Mouse (Mus musculus) CH12.LX (cell line): ENCODE results near the gene Gm884. TPM values are rescaled to one million over a fixed set of nuclear protein-coding genes. Genes with fewer than 3 reads are reported as not detected.

ENCODE experiments used
- DNase-seq: peaks from one replicate; pipeline ENCODE4 v3.0.0-alpha.2; 2013; ENCODE audit errors: extremely low read depth
- H3K27ac ChIP-seq: 2 replicates; pipeline ENCODE4 v1.5.1; 2012; ENCODE audit warnings: low read depth, mild to moderate bottlenecking, control low read depth, moderate library complexity; ENCODE audit not compliant: insufficient read depth
- H3K27me3 ChIP-seq: replicated peaks from 2 replicates; pipeline ENCODE3; 2012; ENCODE audit warnings: inconsistent platforms
- H3K36me3 ChIP-seq, 2 experiments: replicated peaks in 1 of 2; 2 replicates each; pipeline versions ENCODE3 to v1.6.1; 2012; ENCODE audit warnings: inconsistent platforms in 1 of 2, low read length in 1 of 2, mild to moderate bottlenecking in 1 of 2, mixed read lengths in 1 of 2, moderate library complexity in 1 of 2; ENCODE audit not compliant: control insufficient read depth in 1 of 2, insufficient read depth in 1 of 2
- H3K4me1 ChIP-seq, 2 experiments: 2 replicates each; pipeline ENCODE4 v1.6.1; 2012; ENCODE audit warnings: inconsistent platforms in 1 of 2, moderate library complexity in 1 of 2; ENCODE audit not compliant: insufficient read depth in 2 of 2, control insufficient read depth in 1 of 2
- H3K4me2 ChIP-seq: 2 replicates; pipeline ENCODE4 v1.6.1; 2012; ENCODE audit warnings: low read depth, mild to moderate bottlenecking, control low read depth; ENCODE audit not compliant: poor library complexity, insufficient read depth, severe bottlenecking
- H3K4me3 ChIP-seq, 3 experiments: fragments of 150-350 bp in 1 of 3; sonication (generic) in 1 of 3; replicated peaks in 1 of 3; 2 replicates each; pipeline versions ENCODE3 to v1.5.1; 2011 to 2012; ENCODE audit warnings: low read depth in 2 of 3, low read length in 2 of 3, mild to moderate bottlenecking in 2 of 3, moderate library complexity in 2 of 3, control low read depth in 1 of 3, improper control_type of control experiment in 1 of 3, inconsistent platforms in 1 of 3, mixed read lengths in 1 of 3; ENCODE audit not compliant: poor library complexity in 1 of 3
- H3K79me2 ChIP-seq: replicated peaks from 2 replicates; pipeline ENCODE4 v1.6.1; 2012; ENCODE audit warnings: mild to moderate bottlenecking, moderate library complexity; ENCODE audit not compliant: control insufficient read depth, poor library complexity, insufficient read depth, severe bottlenecking; ENCODE audit errors: extremely low read depth
- H3K9ac ChIP-seq: 2 replicates; pipeline ENCODE4 v1.6.1; 2012; ENCODE audit warnings: low read depth, mild to moderate bottlenecking, control low read depth, moderate library complexity; ENCODE audit not compliant: insufficient read depth
- H3K9me3 ChIP-seq: replicated peaks from 2 replicates; pipeline ENCODE3; 2012; ENCODE audit warnings: low read length, inconsistent platforms, mixed read lengths
- BHLHE40 ChIP-seq: IDR thresholded peaks from 2 replicates; pipeline ENCODE4 v1.6.1; 2011; ENCODE audit warnings: mild to moderate bottlenecking, low read depth, low read length, improper control_type of control experiment
- CHD1 ChIP-seq: IDR thresholded peaks from 2 replicates; pipeline ENCODE4 v1.6.1; 2012; ENCODE audit warnings: low read depth, low read length, improper control_type of control experiment, inconsistent platforms
- HCFC1 ChIP-seq: IDR thresholded peaks from 2 replicates; pipeline ENCODE4 v1.6.1; 2012; ENCODE audit warnings: low read depth, mild to moderate bottlenecking, inconsistent platforms, low read length, improper control_type of control experiment
- IRF4 ChIP-seq: IDR thresholded peaks from 2 replicates; pipeline ENCODE4 v1.6.1; 2014; ENCODE audit warnings: low read depth, mild to moderate bottlenecking, inconsistent platforms, low read length, improper control_type of control experiment
- JUN ChIP-seq: IDR thresholded peaks from 2 replicates; pipeline ENCODE4 v1.6.1; 2011; ENCODE audit warnings: low read depth, mild to moderate bottlenecking, low read length, improper control_type of control experiment, moderate library complexity; ENCODE audit not compliant: insufficient read depth
- JUND ChIP-seq: conservative IDR thresholded peaks from 2 replicates; pipeline ENCODE4 v1.6.1; 2011; ENCODE audit warnings: low read depth, low read length, improper control_type of control experiment
- KAT2A ChIP-seq: IDR thresholded peaks from 2 replicates; pipeline ENCODE4 v1.6.1; 2012; ENCODE audit warnings: low read length, improper control_type of control experiment, inconsistent platforms; ENCODE audit not compliant: insufficient replicate concordance
- MXI1 ChIP-seq: IDR thresholded peaks from 2 replicates; pipeline ENCODE4 v1.6.1; 2011; ENCODE audit warnings: mild to moderate bottlenecking, low read depth, low read length, improper control_type of control experiment
- MYC ChIP-seq: IDR thresholded peaks from 2 replicates; pipeline ENCODE4 v1.6.1; 2011; ENCODE audit warnings: low read depth, mild to moderate bottlenecking, improper control_type of control experiment, low read length
- NRF1 ChIP-seq: IDR thresholded peaks from 2 replicates; pipeline ENCODE4 v1.6.1; 2014; ENCODE audit warnings: low read depth, mild to moderate bottlenecking, inconsistent platforms, low read length, improper control_type of control experiment, moderate library complexity
- RAD21 ChIP-seq: IDR thresholded peaks from 2 replicates; pipeline ENCODE4 v1.6.1; 2011; ENCODE audit warnings: low read depth, mild to moderate bottlenecking, low read length, improper control_type of control experiment, moderate library complexity
- SIN3A ChIP-seq: IDR thresholded peaks from 2 replicates; pipeline ENCODE4 v1.6.1; 2012; ENCODE audit warnings: low read length, improper control_type of control experiment, inconsistent platforms
- SMC3 ChIP-seq: IDR thresholded peaks from 2 replicates; pipeline ENCODE4 v1.6.1; 2011; ENCODE audit warnings: low read depth, low read length, improper control_type of control experiment
- TBP ChIP-seq: conservative IDR thresholded peaks from 2 replicates; pipeline ENCODE4 v1.6.1; 2011; ENCODE audit warnings: low read depth, low read length, improper control_type of control experiment
- TCF12 ChIP-seq: IDR thresholded peaks from 2 replicates; pipeline ENCODE4 v1.6.1; 2014; ENCODE audit warnings: low read depth, mild to moderate bottlenecking, inconsistent platforms, low read length, improper control_type of control experiment
- UBTF ChIP-seq: IDR thresholded peaks from 2 replicates; pipeline ENCODE4 v1.6.1; 2012; ENCODE audit warnings: low read depth, mild to moderate bottlenecking, inconsistent platforms, low read length, improper control_type of control experiment, moderate library complexity
- USF2 ChIP-seq: conservative IDR thresholded peaks from 2 replicates; pipeline ENCODE4 v1.6.1; 2011; ENCODE audit warnings: low read depth, low read length, improper control_type of control experiment
- ZC3H11A ChIP-seq: IDR thresholded peaks from 2 replicates; pipeline ENCODE4 v1.6.1; 2012; ENCODE audit warnings: low read depth, mild to moderate bottlenecking, inconsistent platforms, low read length, improper control_type of control experiment
- ZKSCAN1 ChIP-seq: IDR thresholded peaks from 2 replicates; pipeline ENCODE4 v1.6.1; 2012; ENCODE audit warnings: low read depth, inconsistent platforms, low read length, improper control_type of control experiment, borderline replicate concordance
- ZMIZ1 ChIP-seq: IDR thresholded peaks from 2 replicates; pipeline ENCODE4 v1.6.1; 2012; ENCODE audit warnings: low read depth, mild to moderate bottlenecking, inconsistent platforms, low read length, improper control_type of control experiment
- dilution Hi-C: fragments of 300-500 bp; cut with MboI; formaldehyde crosslinking; loops from 2 replicates; pipeline ENCODE4 v1.14.3; 2020; ENCODE audit warnings: low sequenced_read_pairs; ENCODE audit not compliant: extremely low pct_unique_long_range_greater_than_20kb, extremely low pct_ligation_motif_present
- in situ Hi-C: fragments of 300-500 bp; cut with MboI; formaldehyde crosslinking; loops from 3 replicates; pipeline ENCODE4 v1.14.3; 2019; ENCODE audit warnings: low sequenced_read_pairs, low pct_ligation_motif_present, low pct_unique_long_range_greater_than_20kb, mixed read lengths
- polyA plus RNA-seq: library from polyadenylated mRNA; unstranded; fragments of >175 nt; gene quantifications from 2 replicates; pipeline ENCODE4 v1.2.1, GENCODE M21; 2012; ENCODE audit warnings: low read depth; ENCODE audit not compliant: insufficient read length
- total RNA-seq, 2 experiments: library from RNA; depleted of rRNA; stranded (reverse); fragments of 300-350 nt in 1 of 2; fragments of >200 nt in 1 of 2; gene quantifications; 2 replicates each; pipeline ENCODE4 v1.2.3; 2012 to 2014

Gm884 gene
- not detected in 2 replicates for total RNA-seq (2012; rRNA removed)
- total RNA-seq (2014; rRNA removed) = not detected in 2 replicates
- polyA plus RNA-seq = not detected in 2 replicates

DNA sequence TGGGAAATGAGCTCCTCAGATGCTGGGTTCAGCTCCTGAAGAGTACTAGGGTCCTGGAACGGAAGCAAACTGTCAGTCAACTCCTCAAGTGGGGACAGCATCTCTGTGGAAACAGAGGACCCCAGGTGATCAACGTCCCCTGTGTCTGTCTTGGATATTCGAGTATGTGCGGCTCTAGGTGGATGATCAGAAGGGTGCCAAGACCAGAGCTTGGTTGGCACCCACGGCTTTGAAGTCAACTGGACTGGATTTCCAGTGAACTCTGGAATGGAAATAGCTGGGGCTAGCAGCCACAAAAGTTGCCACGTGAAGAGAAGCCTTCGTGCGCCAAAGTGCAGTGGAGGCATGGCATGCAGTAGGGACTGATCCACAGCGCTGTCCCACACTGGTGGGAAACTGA lies at the start of gene Gm884:
Gene Gm884, minus strand, starts transcription at position 101 of the 400 bp plus-strand sequence.
- Histone ChIP-seq H3K4me2 (no peak within 1 kb of the TSS), H3K4me3 (no peak within 1 kb of the TSS), H3K27me3 (peaks cover 82% of the 10 kb centered on the region), H3K9ac (no peak within 1 kb of the TSS), H3K27ac (no peak within 1 kb of the TSS), H3K9me3 (no peaks in the 10 kb centered on the region), H3K4me1 (no peaks in the 10 kb centered on the region), H3K36me3 (no peaks in the 10 kb centered on the region), H3K79me2 (no peaks in the 10 kb centered on the region)
- in situ Hi-C loops = no loop called here
- no peak for TF ChIP-seq ZKSCAN1
- dilution Hi-C loops = no loop called here
- no peak for DNase-seq

GRCm38 (mm10) chr11:103666907-103667426 lies 46.0 kb upstream of the Gm884 start:
- Histone ChIP-seq H3K4me3 (no peak overlapping the region), H3K27me3 (peaks cover 39% of the 10 kb centered on the region), H3K9ac (no peak overlapping the region), H3K4me1 (no peaks in the 10 kb centered on the region), H3K36me3 (peaks cover 0 to 13% of the 10 kb centered on the region in 2 experiments), H3K27ac (no peak overlapping the region), H3K79me2 (no peaks in the 10 kb centered on the region), H3K4me2 (no peak overlapping the region), H3K9me3 (no peaks in the 10 kb centered on the region)
- dilution Hi-C loops (no loop called here), in situ Hi-C loops (no loop called here)
- DNase-seq = no peak
- TF ChIP-seq CHD1 (no peak), SIN3A (no peak), TBP (no peak), HCFC1 (no peak), ZC3H11A (no peak), ZMIZ1 (no peak), MYC (no peak), MXI1 (no peak), JUND (no peak), UBTF (no peak), NRF1 (no peak), TCF12 (no peak), USF2 (no peak), RAD21 (no peak), BHLHE40 (no peak), KAT2A (no peak), SMC3 (no peak), IRF4 (no peak), JUN (no peak)
